Mouse (Mus musculus) liver, embryonic 12.5 days (tissue): ENCODE measurements at regions not wholly inside any gene's neighbourhood (a gene's known extent, or its start where the extent isn't known, plus 50 kb on each side); places are given as distances from the start of the nearest gene placed in this dataset.

Experiments
- ATAC-seq: fragments of 200-750 bp; cut with Nextera tagmentation; 2 replicates; pipeline ENCODE4 v1.8.0; 2017; ENCODE audit warnings: moderate number of reproducible peaks, mild to moderate bottlenecking, moderate library complexity
- H3K27ac ChIP-seq: fragments of 300-500 bp; sonication (generic); 2 replicates; pipeline ENCODE4 v1.5.1; 2016; ENCODE audit warnings: mild to moderate bottlenecking
- H3K27me3 ChIP-seq: fragments of 300-500 bp; sonication (generic); replicated peaks from 2 replicates; pipeline ENCODE4 v1.6.1; 2016; ENCODE audit warnings: mild to moderate bottlenecking, moderate library complexity
- H3K36me3 ChIP-seq: fragments of 300-500 bp; sonication (generic); 2 replicates; pipeline ENCODE4 v1.6.1; 2016; ENCODE audit warnings: mild to moderate bottlenecking, moderate library complexity
- H3K4me1 ChIP-seq: fragments of 300-500 bp; sonication (generic); 2 replicates; pipeline ENCODE4 v1.6.1; 2016
- H3K4me2 ChIP-seq: fragments of 300-500 bp; sonication (generic); 2 replicates; pipeline ENCODE4 v1.6.1; 2016; ENCODE audit warnings: mild to moderate bottlenecking, moderate library complexity
- H3K4me3 ChIP-seq: fragments of 300-500 bp; sonication (generic); 2 replicates; pipeline ENCODE4 v1.5.1; 2016; ENCODE audit warnings: mild to moderate bottlenecking, moderate library complexity
- H3K9ac ChIP-seq: fragments of 300-500 bp; sonication (generic); 2 replicates; pipeline ENCODE4 v1.6.1; 2016; ENCODE audit warnings: mild to moderate bottlenecking, moderate library complexity
- H3K9me3 ChIP-seq: fragments of 300-500 bp; sonication (generic); replicated peaks from 2 replicates; pipeline ENCODE4 v1.6.1; 2016; ENCODE audit warnings: mild to moderate bottlenecking, moderate library complexity
- WGBS: fragments of 180-500 bp; shearing (Covaris S2); methylation state at CpG from one replicate; pipeline ENCODE4 v1.1.7; 2016; ENCODE audit not compliant: insufficient replicate concordance; 5-methylcytosine and 5-hydroxymethylcytosine counted together

DNA sequence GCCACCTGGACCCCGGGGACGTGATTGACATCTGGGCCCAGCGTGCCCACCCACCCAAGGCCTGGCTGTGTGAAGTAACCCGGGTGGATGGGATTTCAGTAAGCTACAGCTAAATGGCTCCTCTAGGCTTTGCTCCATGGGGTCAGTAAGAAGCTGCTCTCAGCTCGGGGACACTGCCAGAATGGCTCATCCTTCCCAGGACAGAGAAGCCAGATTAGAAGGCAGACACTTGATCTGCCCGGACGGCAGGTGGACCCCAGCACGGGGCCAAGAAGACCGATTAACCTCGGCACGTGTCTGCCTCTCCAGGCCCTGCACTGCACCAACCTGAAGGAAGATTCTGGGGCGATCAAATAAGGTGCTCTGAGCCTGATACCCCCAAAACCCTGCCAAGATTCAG lies 63.5 kb upstream of the 1700021F07Rik start:
- H3K4me1 ChIP-seq: no peaks in the 10 kb centered on the region
- no peaks in the 10 kb centered on the region for H3K36me3 ChIP-seq
- H3K4me2 ChIP-seq: no peak overlapping the region
- 72% methylated on average over 12 of the region's 12 CpGs for WGBS
- H3K9me3 ChIP-seq: 0 out of 2 replicates have a peak, but pooled peaks cover 12% of the 10 kb centered on the region
- no peak overlapping the region for H3K27ac ChIP-seq
- no peak overlapping the region for H3K9ac ChIP-seq
- H3K4me3 ChIP-seq: no peak overlapping the region
- no peak for ATAC-seq
- no peaks in the 10 kb centered on the region for H3K27me3 ChIP-seq

DNA sequence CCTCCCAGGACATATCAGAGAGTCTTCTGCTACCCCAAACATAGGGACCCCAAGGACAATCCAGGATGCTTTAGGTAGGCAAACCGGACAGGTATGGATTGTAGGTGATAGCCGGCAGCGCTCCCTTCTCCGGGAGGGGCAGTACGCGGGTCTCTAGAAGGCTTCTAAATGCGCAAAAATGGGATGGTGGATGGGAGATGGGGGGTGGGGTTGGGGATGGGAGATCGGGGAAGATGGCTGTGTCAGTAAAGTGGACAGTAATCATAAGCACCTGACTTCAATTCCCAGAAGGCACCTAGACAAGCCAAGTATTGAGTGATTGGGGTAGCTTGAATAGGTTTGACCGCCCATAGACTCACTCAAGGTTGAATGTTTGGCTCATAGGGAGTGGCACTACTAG lies 59.1 kb upstream of the 1700021F07Rik start:
- Histone ChIP-seq H3K9me3 (no peaks in the 10 kb centered on the region), H3K9ac (no peak overlapping the region), H3K27me3 (no peaks in the 10 kb centered on the region), H3K27ac (no peak overlapping the region), H3K4me3 (no peak overlapping the region), H3K36me3 (no peaks in the 10 kb centered on the region), H3K4me2 (no peak overlapping the region), H3K4me1 (no peaks in the 10 kb centered on the region)
- ATAC-seq: no peak
- 80% methylated on average over 9 of the region's 9 CpGs for WGBS

DNA sequence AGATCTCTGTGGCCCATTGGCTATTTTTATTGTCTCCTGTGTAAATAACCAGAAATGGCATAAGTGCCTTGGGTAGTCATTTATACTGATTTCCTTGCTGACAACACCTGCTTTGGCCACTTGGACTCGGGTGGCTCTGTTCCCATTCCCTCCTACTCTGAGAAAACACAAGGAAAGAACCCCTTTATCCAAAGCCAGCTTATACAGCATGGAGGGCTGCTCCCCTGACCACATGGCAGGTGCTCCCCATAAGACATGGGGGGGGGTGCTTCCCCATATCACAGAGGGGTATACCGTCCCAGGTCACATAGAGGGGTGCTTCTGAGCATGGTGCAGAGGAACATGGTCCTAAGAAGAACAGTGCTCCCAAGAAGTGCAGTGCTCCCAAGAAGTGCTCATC lies 57.8 kb upstream of the 1700021F07Rik start:
- Histone ChIP-seq H3K4me2 (no peak overlapping the region), H3K4me1 (no peaks in the 10 kb centered on the region), H3K4me3 (no peak overlapping the region), H3K36me3 (no peaks in the 10 kb centered on the region), H3K9me3 (no peaks in the 10 kb centered on the region), H3K27ac (no peak overlapping the region), H3K9ac (no peak overlapping the region), H3K27me3 (no peaks in the 10 kb centered on the region)
- no peak for ATAC-seq
- WGBS: 59% methylated on average over 2 of the region's 2 CpGs

DNA sequence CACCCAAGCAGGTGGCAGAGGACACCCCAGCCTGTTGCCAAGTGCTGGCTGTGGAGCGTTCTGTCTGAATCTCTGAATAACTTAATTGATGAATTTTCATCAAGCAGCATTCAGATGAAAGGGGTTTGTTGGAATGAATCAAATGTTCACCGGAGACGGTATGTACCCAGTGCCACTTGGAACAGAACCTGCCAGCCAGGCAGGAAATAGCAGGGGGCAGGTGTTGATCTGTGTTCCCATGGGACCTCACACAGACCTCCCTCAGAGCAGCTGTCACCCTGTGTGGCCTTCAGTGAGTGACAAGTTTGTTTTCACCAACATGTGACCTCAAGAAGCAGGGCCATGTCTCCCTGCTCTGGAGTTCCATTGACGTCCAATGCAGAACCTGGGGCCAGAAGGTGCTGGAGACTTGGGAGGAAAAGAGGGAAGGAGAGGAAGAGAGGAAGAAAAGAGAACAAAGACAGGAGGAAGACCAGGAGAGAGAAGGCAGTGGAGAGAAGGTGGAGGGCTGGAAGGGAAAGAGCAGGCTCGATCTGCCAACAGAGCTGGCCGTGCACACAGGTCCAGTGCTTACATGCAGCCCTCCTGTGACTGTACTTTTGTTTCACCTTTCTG lies 57.3 kb upstream of the 1700021F07Rik start:
- Histone ChIP-seq H3K36me3 (no peaks in the 10 kb centered on the region), H3K9me3 (no peaks in the 10 kb centered on the region), H3K4me1 (no peaks in the 10 kb centered on the region), H3K27ac (no peak overlapping the region), H3K27me3 (no peaks in the 10 kb centered on the region), H3K9ac (no peak overlapping the region), H3K4me3 (no peak overlapping the region), H3K4me2 (no peak overlapping the region)
- no peak for ATAC-seq
- 60% methylated on average over 6 of the region's 6 CpGs for WGBS

DNA sequence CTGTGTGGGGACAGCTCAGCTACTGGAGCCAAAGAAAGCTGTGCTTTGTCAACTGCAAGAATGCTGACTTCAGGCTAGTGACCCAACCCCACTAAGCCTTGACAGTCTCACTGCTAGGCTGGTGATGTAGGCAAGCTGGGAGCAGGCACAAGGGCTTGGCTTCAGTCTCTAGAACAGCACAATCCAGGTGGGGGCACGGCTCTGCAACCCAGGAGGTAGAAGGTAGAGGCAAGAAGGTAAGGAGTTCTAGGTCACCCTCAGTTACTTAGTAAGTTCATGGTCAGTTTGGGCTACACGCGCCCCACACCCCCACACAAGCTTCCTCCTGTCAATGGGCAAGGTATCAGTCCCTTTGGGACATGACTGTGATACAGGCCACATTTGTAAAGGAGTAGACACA lies 54.2 kb upstream of the 1700021F07Rik start:
- Histone ChIP-seq H3K4me1 (no peaks in the 10 kb centered on the region), H3K4me2 (no peak overlapping the region), H3K9me3 (no peaks in the 10 kb centered on the region), H3K27me3 (no peaks in the 10 kb centered on the region), H3K4me3 (no peak overlapping the region), H3K9ac (no peak overlapping the region), H3K36me3 (no peaks in the 10 kb centered on the region), H3K27ac (no peak overlapping the region)
- WGBS: 59% methylated on average over 3 of the region's 3 CpGs
- no peak for ATAC-seq

DNA sequence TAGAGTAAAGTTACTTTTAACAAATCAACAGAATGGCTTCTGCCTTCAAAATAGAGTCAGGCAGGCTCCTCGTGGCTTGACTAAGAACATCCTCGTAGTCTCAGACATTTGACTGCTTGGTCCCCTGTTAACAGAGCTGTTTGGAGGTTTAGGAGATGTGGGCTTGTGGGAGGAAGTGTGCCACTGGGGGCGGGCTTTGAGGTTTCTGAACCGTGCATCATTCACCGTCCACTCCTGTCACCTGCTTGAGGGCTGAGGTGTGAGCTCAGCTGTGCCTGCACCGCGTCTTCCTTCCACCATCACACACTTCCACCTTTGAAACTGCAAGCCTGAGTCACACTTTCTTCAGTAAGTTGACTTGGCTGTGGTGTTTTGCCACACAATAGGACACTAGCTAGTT lies 52.6 kb upstream of the 1700021F07Rik start:
- Histone ChIP-seq H3K4me1 (no peaks in the 10 kb centered on the region), H3K27me3 (no peaks in the 10 kb centered on the region), H3K9me3 (no peaks in the 10 kb centered on the region), H3K36me3 (no peaks in the 10 kb centered on the region), H3K27ac (no peak overlapping the region), H3K4me3 (no peak overlapping the region), H3K9ac (no peak overlapping the region), H3K4me2 (no peak overlapping the region)
- 34% methylated on average over 7 of the region's 7 CpGs for WGBS
- no peak for ATAC-seq
